Mouse (Mus musculus) liver, embryonic 14.5 days (tissue): ENCODE measurements around the gene Dhrs4. TPM values are rescaled to one million over a fixed set of nuclear protein-coding genes. Genes with fewer than 3 reads are reported as not detected.
A peak's percentile ranks its signal among the peaks of the same experiment; 100 is the strongest.

Experiments
- ATAC-seq: fragments of 200-750 bp; cut with Nextera tagmentation; 2 replicates; pipeline ENCODE4 v1.8.0; 2017; ENCODE audit warnings: moderate number of reproducible peaks, mild to moderate bottlenecking, moderate library complexity; ENCODE audit not compliant: insufficient read depth
- DNase-seq, 3 experiments: peaks; one replicate each; pipeline ENCODE4 v3.0.0-alpha.2; 2012 to 2013; ENCODE audit warnings: low read depth in 3 of 3, low spot score in 3 of 3
- H3K27ac ChIP-seq: fragments of 300-500 bp; sonication (generic); 2 replicates; pipeline ENCODE4 v1.5.1; 2014; ENCODE audit warnings: moderate library complexity, mild to moderate bottlenecking, control low read depth, inconsistent platforms
- H3K27me3 ChIP-seq: fragments of 300-500 bp; sonication (generic); 2 replicates; pipeline ENCODE4 v1.6.1; 2014; ENCODE audit warnings: mild to moderate bottlenecking, low read length, moderate library complexity; ENCODE audit not compliant: control insufficient read depth, insufficient read depth
- H3K36me3 ChIP-seq: fragments of 300-500 bp; sonication (generic); replicated peaks from 2 replicates; pipeline ENCODE4 v1.6.1; 2014; ENCODE audit warnings: low read depth; ENCODE audit not compliant: control insufficient read depth, insufficient read depth
- H3K4me1 ChIP-seq, 2 experiments: fragments of 200-500 bp in 1 of 2; fragments of 300-500 bp in 1 of 2; sonication (generic) in 1 of 2; replicated peaks; 2 replicates each; pipeline ENCODE4 v1.6.1; 2012 to 2014; ENCODE audit warnings: antibody characterized with exemption in 1 of 2, inconsistent platforms in 1 of 2, low read length in 1 of 2; ENCODE audit not compliant: control insufficient read depth in 2 of 2, insufficient read depth in 2 of 2
- H3K4me2 ChIP-seq: fragments of 300-500 bp; sonication (generic); 2 replicates; pipeline ENCODE4 v1.6.1; 2014; ENCODE audit warnings: low read depth, mild to moderate bottlenecking, control low read depth, moderate library complexity
- H3K4me3 ChIP-seq, 2 experiments: fragments of 200-500 bp in 1 of 2; fragments of 300-500 bp in 1 of 2; sonication (generic) in 1 of 2; 2 replicates each; pipeline ENCODE4 v1.5.1; 2012 to 2014; ENCODE audit warnings: low read depth in 2 of 2, low read length in 2 of 2, mild to moderate bottlenecking in 2 of 2, control low read depth in 1 of 2, inconsistent platforms in 1 of 2, moderate library complexity in 1 of 2; ENCODE audit not compliant: insufficient read depth in 1 of 2
- H3K9ac ChIP-seq: fragments of 300-500 bp; sonication (generic); replicated peaks from 2 replicates; pipeline ENCODE4 v1.6.1; 2014; ENCODE audit warnings: mild to moderate bottlenecking, control low read depth, moderate library complexity
- H3K9me3 ChIP-seq: fragments of 300-500 bp; sonication (generic); 2 replicates; pipeline ENCODE4 v1.6.1; 2016; ENCODE audit warnings: low read length, mixed read lengths; ENCODE audit not compliant: control insufficient read depth
- CTCF ChIP-seq: IDR thresholded peaks from 2 replicates; pipeline ENCODE4 v1.5.1; 2016; ENCODE audit warnings: antibody characterized with exemption, low read depth, control low read depth
- EP300 ChIP-seq: IDR thresholded peaks from 2 replicates; pipeline ENCODE4 v1.6.1; 2016; ENCODE audit warnings: antibody characterized with exemption, low read depth
- WGBS: fragments of 180-500 bp; shearing (Covaris S2); extraction: QIAGEN DNeasy Blood & Tissue Kit; methylation state at CpG from one replicate; pipeline ENCODE4 v1.1.7; 2014; ENCODE audit not compliant: insufficient replicate concordance; 5-methylcytosine and 5-hydroxymethylcytosine counted together
- polyA plus RNA-seq, 2 experiments: library from polyadenylated mRNA; depleted of rRNA in 1 of 2; stranded (reverse) in 1 of 2; unstranded in 1 of 2; fragments of >200 nt; fragmentation: Nextera tagmentation in 1 of 2; extraction: Ambion mirVana in 1 of 2; gene quantifications; 2 replicates each; pipeline versions ENCODE4 v1.2.1 to v1.2.3; 2012 to 2014

Dhrs4 gene
- polyA plus RNA-seq, 2 experiments, result 40.4 to 44.1 TPM

DNA sequence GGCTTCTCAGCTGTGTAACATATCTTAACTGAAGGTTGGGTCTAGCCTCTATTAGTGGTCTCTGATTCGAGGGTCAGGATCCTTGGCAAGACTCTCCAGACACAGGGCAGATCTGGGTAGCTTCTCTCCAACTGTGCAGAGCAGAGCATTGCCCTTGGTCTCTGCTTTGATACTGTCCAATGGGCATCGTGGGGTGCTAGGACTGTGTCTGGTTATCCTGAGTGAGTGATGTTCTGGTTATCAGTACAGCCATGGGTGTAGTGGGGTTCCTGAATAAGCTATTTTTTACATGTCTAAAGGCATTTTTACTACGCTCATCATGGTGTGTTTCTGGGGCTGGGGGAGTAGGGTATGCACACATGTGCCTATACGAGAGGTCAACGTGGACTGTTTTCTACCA lies 729 bp upstream of the Dhrs4 start:
- no peak for TF ChIP-seq CTCF
- TF ChIP-seq EP300, result 0 out of 2 replicates have a peak, but pooled peaks have one; percentile 19
- H3K4me3 ChIP-seq, result peak overlapping the region; percentile 78 to 83
- H3K27ac ChIP-seq, result peak overlapping the region; percentile 87
- H3K9ac ChIP-seq, result peak overlapping the region; percentile 92
- 21% methylated on average over 5 of the region's 5 CpGs for WGBS
- peak overlapping the region; percentile 84 for H3K4me2 ChIP-seq
- H3K36me3 ChIP-seq, result no peaks in the 10 kb centered on the region
- DNase-seq (peak in 2 of 3 experiments; percentile 52 to 54), ATAC-seq (peak; percentile 78)
- H3K4me1 ChIP-seq, result peaks cover 34 to 43% of the 10 kb centered on the region in 2 experiments
- H3K27me3 ChIP-seq, result no peaks in the 10 kb centered on the region
- H3K9me3 ChIP-seq, result no peaks in the 10 kb centered on the region

DNA sequence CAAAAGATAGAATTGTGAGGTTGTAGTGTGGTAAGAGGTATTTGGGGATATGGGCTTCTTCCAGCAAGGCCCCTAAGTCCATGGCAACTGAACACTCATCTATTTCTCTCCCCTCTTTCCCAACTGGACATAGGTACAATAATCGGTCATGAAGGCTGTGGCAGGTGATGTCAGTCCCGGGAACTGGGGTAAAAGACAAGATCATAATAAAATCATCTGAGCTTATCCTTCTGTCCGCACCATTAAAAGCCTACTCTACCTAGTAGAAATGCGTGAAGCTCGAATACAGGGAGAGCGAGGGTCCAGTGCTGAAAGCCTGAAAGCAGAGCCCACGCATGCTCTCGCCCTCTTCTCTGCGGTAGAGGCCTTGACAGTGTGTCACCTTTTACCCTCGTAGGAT lies 1.1 kb downstream of the Dhrs4 start:
- DNase-seq, result no peak
- TF ChIP-seq CTCF, result no peak
- no peak for TF ChIP-seq EP300
- no peaks in the 10 kb centered on the region for H3K36me3 ChIP-seq
- no peak overlapping the region; the same call in 1 of the 2 replicates for H3K27ac ChIP-seq
- H3K4me1 ChIP-seq, result peaks cover 34 to 43% of the 10 kb centered on the region in 2 experiments
- ATAC-seq, result no peak
- peak overlapping the region; percentile 20 for H3K9ac ChIP-seq
- peak overlapping the region in 1 of 2 experiments; percentile 83; a peak in 2 of 4 replicates for H3K4me3 ChIP-seq
- H3K4me2 ChIP-seq, result peak overlapping the region; percentile 84
- 78% methylated on average over 10 of the region's 10 CpGs for WGBS
- no peaks in the 10 kb centered on the region for H3K9me3 ChIP-seq
- no peaks in the 10 kb centered on the region for H3K27me3 ChIP-seq

DNA sequence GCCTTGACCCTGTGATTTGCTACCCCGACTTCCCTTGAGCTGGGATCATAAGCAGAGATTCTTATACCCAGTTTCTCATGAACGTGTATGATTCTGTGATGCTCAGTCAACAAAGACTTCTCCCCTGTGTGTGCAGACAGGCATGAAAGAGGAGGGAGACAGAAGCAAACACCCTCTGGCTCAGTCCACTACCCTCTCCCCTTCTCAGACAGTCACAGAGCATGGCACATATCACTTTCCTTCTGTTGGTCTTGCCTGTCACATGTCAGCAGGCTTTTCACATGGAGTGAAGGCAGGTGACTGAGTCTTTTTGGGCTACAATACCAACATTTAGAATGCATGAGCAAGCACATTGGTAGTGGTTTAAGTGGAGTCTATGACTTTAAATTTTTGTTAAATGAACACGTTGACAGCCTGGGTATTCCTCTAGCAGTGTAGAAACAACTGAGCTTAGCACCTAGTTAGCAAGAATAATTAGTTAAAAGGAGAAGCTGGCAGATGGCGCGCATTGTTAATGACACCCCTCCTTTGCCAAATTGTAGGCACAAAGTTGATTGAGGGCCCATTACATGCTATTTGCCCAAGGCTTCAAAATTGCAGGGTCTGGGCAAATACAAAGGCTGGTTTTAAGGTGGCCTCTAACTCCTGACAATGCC lies 6.0 kb downstream of the Dhrs4 start:
- no peak overlapping the region for H3K4me3 ChIP-seq
- H3K4me1 ChIP-seq, result peaks cover 3 to 11% of the 10 kb centered on the region in 2 experiments; a peak in 2 of 4 replicates
- no peaks in the 10 kb centered on the region for H3K9me3 ChIP-seq
- WGBS, result 73% methylated on average over 5 of the region's 5 CpGs
- H3K4me2 ChIP-seq, result no peak overlapping the region
- TF ChIP-seq EP300 (no peak), CTCF (no peak)
- ATAC-seq, result no peak
- H3K36me3 ChIP-seq, result peaks cover 4% of the 10 kb centered on the region; the same call in 1 of the 2 replicates
- no peak overlapping the region for H3K27ac ChIP-seq
- no peak for DNase-seq
- no peak overlapping the region for H3K9ac ChIP-seq
- no peaks in the 10 kb centered on the region for H3K27me3 ChIP-seq

DNA sequence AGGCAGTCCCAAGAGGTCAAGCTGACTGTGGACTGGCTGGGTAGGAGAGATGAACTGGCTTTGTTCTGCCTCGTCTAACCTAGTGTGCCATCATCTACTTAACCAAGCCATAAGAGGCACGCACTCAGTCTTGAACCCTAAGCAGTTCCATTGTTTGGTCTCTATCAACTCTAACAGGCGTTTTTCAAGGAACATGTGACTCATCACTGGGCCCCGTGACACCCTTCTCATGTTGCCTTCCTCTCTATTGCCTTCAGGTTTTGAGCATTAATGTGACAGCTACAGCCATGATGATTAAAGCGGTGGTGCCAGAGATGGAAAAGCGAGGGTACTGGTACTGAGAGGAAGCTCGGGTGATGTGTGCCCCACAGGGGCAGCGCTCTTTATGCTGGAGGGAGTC lies 8.3 kb downstream of the Dhrs4 start:
- no peak overlapping the region for H3K4me2 ChIP-seq
- WGBS, result 72% methylated on average over 8 of the region's 8 CpGs
- H3K27ac ChIP-seq, result no peak overlapping the region
- no peak overlapping the region for H3K4me3 ChIP-seq
- H3K4me1 ChIP-seq, result peaks cover 5 to 10% of the 10 kb centered on the region in 2 experiments
- H3K9me3 ChIP-seq, result no peaks in the 10 kb centered on the region
- H3K36me3 ChIP-seq, result peaks cover 4% of the 10 kb centered on the region; the same call in 1 of the 2 replicates
- no peaks in the 10 kb centered on the region; the same call in 1 of the 2 replicates for H3K27me3 ChIP-seq
- DNase-seq (no peak), ATAC-seq (no peak)
- TF ChIP-seq CTCF (no peak), EP300 (no peak)
- no peak overlapping the region for H3K9ac ChIP-seq

DNA sequence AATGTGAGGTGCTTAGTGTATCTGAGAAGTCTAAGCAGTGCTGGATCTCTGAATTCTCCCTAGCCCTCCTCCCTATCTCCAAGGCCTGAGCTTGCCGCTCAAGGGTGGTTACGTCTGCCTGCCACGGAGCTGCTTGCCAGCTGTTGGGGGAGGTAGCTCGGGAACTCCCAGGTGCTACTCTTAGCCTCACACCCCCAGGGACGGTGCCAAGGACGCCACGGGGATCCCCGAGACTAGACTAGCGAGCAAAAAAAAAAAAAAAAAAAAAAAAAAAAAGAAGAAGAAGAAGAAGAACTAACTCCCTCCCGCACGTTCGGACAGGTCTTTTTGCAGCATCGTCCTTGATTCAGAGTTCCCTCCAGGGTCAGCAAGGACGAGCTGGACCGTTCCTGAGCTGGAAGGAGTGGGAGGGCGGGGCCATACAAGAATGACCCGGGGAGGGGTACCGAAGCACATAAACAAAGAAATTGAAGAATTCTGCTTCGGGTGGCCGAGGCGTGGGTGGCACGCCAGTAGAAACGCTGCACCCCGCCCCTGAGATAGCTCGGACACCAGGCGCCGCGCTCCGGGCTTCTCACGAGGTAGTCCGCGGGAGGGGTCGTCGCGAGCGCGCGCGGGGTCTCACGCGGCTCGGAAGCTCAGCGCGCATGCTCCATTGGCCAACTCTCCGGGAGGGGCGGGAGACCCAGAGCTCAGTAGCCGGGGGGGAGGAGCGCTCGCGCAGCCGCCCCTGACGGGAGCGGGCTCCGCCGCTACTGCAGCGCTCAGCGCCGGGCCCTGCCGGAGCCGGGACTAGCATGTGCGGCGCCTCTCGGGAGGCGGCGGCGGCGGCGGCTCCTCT lies 12.0 kb downstream of the Dhrs4 start, which contains the start of gene Carmil3:
Gene Carmil3, plus strand, starts transcription at position 291 of the 841 bp plus-strand sequence.
- H3K27me3 ChIP-seq, result no peaks in the 10 kb centered on the region; the same call in 1 of the 2 replicates
- peak within 1 kb of the TSS; percentile 99 for H3K4me2 ChIP-seq
- ATAC-seq, result peak; percentile 70
- no peak for DNase-seq
- peak within 1 kb of the TSS; percentile 57 for H3K9ac ChIP-seq
- no peak within 1 kb of the TSS for H3K27ac ChIP-seq
- peak within 1 kb of the TSS; percentile 65 to 73 for H3K4me3 ChIP-seq
- H3K4me1 ChIP-seq, result peaks cover 6 to 12% of the 10 kb centered on the region in 2 experiments; a peak in 3 of 4 replicates
- TF ChIP-seq EP300, result no peak
- TF ChIP-seq CTCF, result no peak
- H3K36me3 ChIP-seq, result peaks cover 4% of the 10 kb centered on the region; the same call in 1 of the 2 replicates
- under 1% methylated on average over 63 of the region's 68 CpGs for WGBS
- H3K9me3 ChIP-seq, result no peaks in the 10 kb centered on the region
